Mouse (Mus musculus) megakaryocyte progenitor cell, adult 5-6 weeks (primary cell): ENCODE measurements around the gene Myt1l. TPM values are rescaled to one million over a fixed set of nuclear protein-coding genes. Genes with fewer than 3 reads are reported as not detected.

Source experiments
- ATAC-seq: replicated peaks from 2 replicates; pipeline ENCODE4 v1.8.0; 2016; ENCODE audit warnings: mild to moderate bottlenecking, moderate TSS enrichment, inconsistent platforms; ENCODE audit not compliant: poor library complexity
- total RNA-seq, 2 experiments: library from RNA; stranded (forward) in 1 of 2; stranded (reverse) in 1 of 2; fragments of 157-497, 149-512 nt in 1 of 2; fragments of 200-1000 nt in 1 of 2; gene quantifications; 2 replicates each; pipeline versions ENCODE4 v1.2.3 to v1.2.4; 2015 to 2017

Gene Myt1l
- total RNA-seq, 2 experiments from 2014 or later, result not detected

GRCm38 (mm10) chr12:29806415-29806814, 278.2 kb downstream of the Myt1l start:
- no peak for ATAC-seq

- ATAC-seq, result no peak
Observed at GRCm38 (mm10) chr12:29809569-29810185, 281.5 kb downstream of the Myt1l start.

GRCm38 (mm10) chr12:29815466-29815865, 287.3 kb downstream of the Myt1l start:
- ATAC-seq, result no peak

DNA sequence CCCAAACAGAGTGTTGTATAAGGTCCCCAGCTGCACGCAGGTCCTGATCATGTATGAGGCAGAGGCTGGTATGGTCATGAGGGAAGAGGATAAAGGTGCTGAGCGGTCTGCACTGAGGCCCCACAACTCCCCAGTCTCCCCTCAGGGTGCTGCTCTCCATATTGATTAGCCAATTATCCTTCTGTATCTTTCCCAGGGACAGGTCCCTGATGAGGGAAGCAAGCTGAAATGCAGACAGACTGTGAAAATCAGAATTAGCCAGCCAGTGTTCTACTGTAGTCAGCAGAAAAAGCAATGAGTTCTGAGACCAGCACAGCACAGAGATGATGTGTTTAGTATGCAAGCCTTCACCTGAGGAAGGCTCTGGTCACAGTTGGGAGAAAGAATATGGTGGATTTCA, 287.9 kb downstream of the Myt1l start:
- ATAC-seq, result no peak

GRCm38 (mm10) chr12:29816761-29817160, 288.6 kb downstream of the Myt1l start:
- no peak for ATAC-seq

DNA sequence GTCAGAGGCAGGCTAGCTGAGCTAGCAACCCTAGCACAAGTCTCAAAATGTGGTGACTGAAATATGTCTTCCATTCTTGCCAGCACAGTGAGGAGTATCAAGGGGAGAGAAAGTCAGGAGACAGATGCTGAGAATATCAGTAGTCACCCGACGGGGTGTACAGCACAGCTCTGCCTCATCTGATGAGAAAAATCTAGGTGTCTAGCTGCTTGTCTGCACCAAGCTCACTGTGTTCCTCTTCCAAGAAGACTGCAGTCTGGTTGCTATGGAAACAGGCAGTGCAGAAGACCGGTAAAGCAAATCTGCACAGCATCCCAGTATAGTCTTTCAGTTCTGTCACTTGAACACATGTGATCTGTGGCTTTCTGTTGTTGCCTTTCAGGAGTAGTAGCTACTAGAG, 294.0 kb downstream of the Myt1l start:
- ATAC-seq, result no peak

- no peak for ATAC-seq
Observed at GRCm38 (mm10) chr12:29823766-29824417, 295.7 kb downstream of the Myt1l start.

DNA sequence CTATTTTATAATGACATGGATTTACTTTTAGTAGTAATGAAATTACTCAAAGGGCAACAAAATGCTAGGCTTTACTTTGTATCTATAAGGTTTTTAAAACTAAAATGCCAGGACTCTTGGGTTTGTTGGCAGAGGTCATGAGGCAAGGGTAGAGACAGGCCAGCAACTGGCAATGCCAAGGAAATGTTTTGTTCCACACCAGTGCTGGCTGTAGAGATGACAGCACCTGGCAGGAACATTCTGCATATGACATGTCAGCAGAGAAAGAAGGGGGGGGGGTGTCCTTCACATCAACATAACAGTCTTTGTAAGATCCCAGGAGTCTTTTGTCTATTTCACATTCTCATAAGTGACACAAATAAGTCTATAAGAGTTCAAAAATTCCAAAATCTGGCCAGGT, 302.4 kb downstream of the Myt1l start:
- ATAC-seq, result no peak

- no peak for ATAC-seq
Observed at GRCm38 (mm10) chr12:29831356-29831755, 303.2 kb downstream of the Myt1l start.

DNA sequence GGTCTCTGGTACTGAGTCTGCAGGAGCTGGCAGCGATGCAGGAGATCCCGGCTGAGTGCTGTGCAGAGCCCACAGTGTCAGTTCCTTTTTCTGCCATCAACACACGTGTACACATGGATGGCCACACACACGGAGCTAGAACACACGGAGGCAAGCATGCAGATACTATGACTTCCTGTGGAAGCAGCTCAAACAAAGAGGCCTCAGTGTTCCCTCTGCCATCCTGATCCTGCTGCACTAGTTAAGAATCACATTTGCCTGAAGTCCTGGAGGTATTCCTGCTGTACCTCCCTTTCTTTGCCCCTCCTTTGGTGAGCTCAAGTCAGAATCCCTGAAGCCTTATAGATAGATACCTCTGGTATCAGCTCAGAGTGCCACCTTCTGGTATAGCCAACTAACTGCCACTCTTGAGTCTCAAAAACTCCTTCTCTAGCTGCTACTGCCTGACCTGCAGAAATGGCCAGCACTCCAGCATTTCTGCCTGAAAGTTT, 309.2 kb downstream of the Myt1l start:
- no peak for ATAC-seq

DNA sequence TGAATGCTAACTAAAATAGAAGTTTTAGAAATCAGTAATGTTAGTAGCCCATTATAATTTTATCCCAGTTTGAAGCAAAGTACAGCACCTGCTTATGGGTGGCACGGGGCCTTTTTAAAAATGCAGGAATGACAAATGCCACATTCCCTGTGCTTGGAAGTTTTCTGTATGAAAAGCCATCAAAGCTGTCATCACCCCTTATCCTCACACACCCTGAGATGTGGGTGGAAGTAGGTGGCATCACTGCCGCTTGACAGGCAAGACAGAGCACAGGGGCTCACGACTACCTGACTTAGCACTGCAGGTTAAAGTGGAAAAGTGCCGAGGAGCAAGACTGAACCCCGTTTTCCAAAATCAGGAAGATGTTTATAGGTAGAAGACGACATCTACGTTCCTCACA, 310.2 kb downstream of the Myt1l start:
- ATAC-seq, result no peak

GRCm38 (mm10) chr12:29849936-29850335, 321.8 kb downstream of the Myt1l start:
- no peak for ATAC-seq

GRCm38 (mm10) chr12:29854151-29854585, 326.0 kb downstream of the Myt1l start:
- no peak for ATAC-seq

DNA sequence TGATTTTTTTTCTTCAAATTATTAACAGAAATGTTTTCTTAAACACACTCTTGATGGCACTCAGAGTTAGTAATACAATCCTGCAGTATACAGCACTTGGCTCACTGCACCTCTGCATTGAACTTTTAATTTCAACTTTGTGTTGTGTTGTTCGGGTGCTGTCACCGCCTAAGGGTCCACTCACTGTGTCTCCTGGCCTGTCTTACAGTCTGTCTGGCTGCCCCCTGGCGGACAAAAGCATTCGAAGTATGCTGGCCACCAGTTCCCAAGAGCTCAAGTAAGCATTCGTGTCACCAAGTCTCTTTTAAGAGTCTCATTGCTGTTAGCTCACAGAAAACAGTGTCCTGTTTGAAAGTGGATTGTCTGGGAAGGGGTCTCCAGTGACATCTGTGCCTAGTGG, 326.8 kb downstream of the Myt1l start:
- no peak for ATAC-seq

GRCm38 (mm10) chr12:29860986-29861385, 332.8 kb downstream of the Myt1l start:
- ATAC-seq, result no peak

DNA sequence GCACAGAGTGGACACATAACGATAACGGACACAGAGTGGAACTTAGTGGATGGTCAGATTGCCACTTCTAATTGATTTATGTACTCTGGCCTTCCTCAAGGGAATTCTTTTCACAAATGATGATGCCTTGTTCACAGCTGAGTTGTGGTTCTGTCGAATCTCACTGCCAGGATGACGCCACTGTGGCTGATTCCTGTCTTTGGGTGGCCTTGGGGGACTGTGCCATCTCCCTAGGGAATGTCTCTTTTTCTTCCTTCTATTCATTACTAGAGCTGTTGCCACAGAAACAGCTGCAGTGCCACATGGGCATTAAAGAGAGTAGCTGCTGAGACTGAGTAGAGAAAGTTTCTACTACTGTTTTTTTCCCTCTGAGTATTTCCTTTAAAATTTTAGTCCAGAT, 340.1 kb downstream of the Myt1l start:
- ATAC-seq, result no peak

GRCm38 (mm10) chr12:29868781-29869180, 340.6 kb downstream of the Myt1l start:
- ATAC-seq, result no peak

DNA sequence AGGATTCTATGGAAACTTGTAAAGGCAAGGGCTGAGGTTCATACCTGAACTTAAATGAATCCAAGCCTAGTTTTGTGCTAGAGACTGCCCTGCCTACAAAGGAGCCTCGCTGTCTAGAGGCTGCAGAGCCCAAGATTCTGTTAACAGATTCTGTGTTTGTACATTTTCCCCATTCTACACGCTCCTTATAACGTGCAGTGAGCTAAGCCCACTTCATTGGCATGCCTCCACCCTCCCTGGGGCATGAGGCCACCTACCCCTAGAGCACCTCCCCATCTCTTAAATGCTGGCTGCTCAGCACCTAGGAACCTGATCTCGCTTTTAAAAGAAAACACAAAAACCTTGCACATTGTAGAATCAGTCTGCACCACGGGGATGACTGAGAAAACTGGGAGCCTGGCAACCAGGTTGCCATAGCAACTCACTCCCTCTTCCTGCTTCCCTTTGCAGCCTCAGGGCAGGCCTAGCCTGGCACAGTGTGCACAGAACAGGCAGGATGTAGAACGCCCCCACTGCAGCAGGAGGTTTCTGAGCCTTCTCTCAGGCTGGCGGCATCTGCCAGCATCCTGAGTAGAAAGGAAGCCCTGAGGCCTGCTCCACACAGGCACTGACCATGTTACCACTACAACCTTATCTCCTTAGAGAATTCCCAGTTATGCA, 344.1 kb downstream of the Myt1l start:
- no peak for ATAC-seq

- ATAC-seq, result no peak
Observed at GRCm38 (mm10) chr12:29873281-29873772, 345.1 kb downstream of the Myt1l start.

- no peak for ATAC-seq
Observed at GRCm38 (mm10) chr12:29877977-29878376, 349.8 kb downstream of the Myt1l start.

GRCm38 (mm10) chr12:29882871-29883617, 354.9 kb downstream of the Myt1l start:
- ATAC-seq, result no peak
